Mouse (Mus musculus): Measurements from ENCODE around the gene Wfdc16. TPM values are rescaled to one million over a fixed set of nuclear protein-coding genes. Genes with fewer than 3 reads are reported as not detected.
A peak's percentile ranks its signal among the peaks of the same experiment; 100 is the strongest.

The Wfdc16 gene
- total and polyA plus RNA-seq, 3 experiments: not detected

GRCm38 (mm10) chr2:164600179-164600578, 38.4 kb downstream of the Wfdc16 start:
- DNase-seq: no peak

- DNase-seq: no peak
Measured at GRCm38 (mm10) chr2:164593494-164593893, 45.1 kb downstream of the Wfdc16 start, which contains the start of gene Eppin. Gene Eppin (minus strand): TSS chr2:164593594.

GRCm38 (mm10) chr2:164592014-164592413, 46.6 kb downstream of the Wfdc16 start:
- peak; percentile 33 for DNase-seq

- peak; percentile 34 for DNase-seq
Measured at GRCm38 (mm10) chr2:164585025-164585725, 53.4 kb downstream of the Wfdc16 start, which contains the start of gene Wfdc6a. Gene Wfdc6a (minus strand): TSS chr2:164585447.

Other genes starting within 250 kb of the Wfdc16 start
Only the 30 nearest of the 34 such genes appear.
- 100 to 1,000 TPM; 123 to 151 TPM for gene Sdc4, start 194.9 kb downstream of the Wfdc16 start, total RNA-seq (2021)
- gene Sdc4, start 194.9 kb downstream of the Wfdc16 start, polyA plus RNA-seq (2012; rRNA removed): 23.3 and 23.5 TPM in 2 replicates
- 10 to 100 TPM; 24.5 to 34.0 TPM for gene Sys1, start 181.8 kb downstream of the Wfdc16 start, total RNA-seq (2021)
- gene Sys1, start 181.8 kb downstream of the Wfdc16 start, polyA plus RNA-seq (2012; rRNA removed): 299 and 335 TPM in 2 replicates
- 1 to 10 TPM; 3.9 to 9.6 TPM for gene Gm20458, start 177.8 kb downstream of the Wfdc16 start, total RNA-seq (2021)
- gene Gm20458, start 177.8 kb downstream of the Wfdc16 start, polyA plus RNA-seq (2012; rRNA removed): 9.6 and 18.9 TPM in 2 replicates
- not detected for gene Trp53tg5, start 165.1 kb downstream of the Wfdc16 start, total RNA-seq (2021)
- not detected in 2 replicates for gene Trp53tg5, start 165.1 kb downstream of the Wfdc16 start, polyA plus RNA-seq (2012; rRNA removed)
- 1 to 10 TPM; 5.5 to 7.0 TPM for gene Dbndd2, start 152.7 kb downstream of the Wfdc16 start, total RNA-seq (2021)
- 20.8 and 30.7 TPM in 2 replicates for gene Dbndd2, start 152.7 kb downstream of the Wfdc16 start, polyA plus RNA-seq (2012; rRNA removed)
- gene Pigt, start 141.3 kb downstream of the Wfdc16 start, total RNA-seq (2021): 10 to 100 TPM; 72.7 to 98.8 TPM
- 216 and 218 TPM in 2 replicates for gene Pigt, start 141.3 kb downstream of the Wfdc16 start, polyA plus RNA-seq (2012; rRNA removed)
- gene Wfdc2, start 76.4 kb downstream of the Wfdc16 start, total RNA-seq (2021): not detected
- 0.51 and 0.73 TPM in 2 replicates for gene Wfdc2, start 76.4 kb downstream of the Wfdc16 start, polyA plus RNA-seq (2012; rRNA removed)
- gene Spint3, start 65.3 kb downstream of the Wfdc16 start, total RNA-seq (2021): not detected
- gene Spint3, start 65.3 kb downstream of the Wfdc16 start, polyA plus RNA-seq (2012; rRNA removed): not detected in 2 replicates
- gene Wfdc6a, start 53.3 kb downstream of the Wfdc16 start, total RNA-seq (2021): under 1 TPM in 1 of 2 experiments, not detected in 1; 0.52 TPM
- gene Wfdc6a, start 53.3 kb downstream of the Wfdc16 start, polyA plus RNA-seq (2012; rRNA removed): 0.62 and 1.0 TPM in 2 replicates
- not detected for gene Eppin, start 45.2 kb downstream of the Wfdc16 start, total RNA-seq (2021)
- gene Eppin, start 45.2 kb downstream of the Wfdc16 start, polyA plus RNA-seq (2012; rRNA removed): 0.29 TPM in 1 of 2 replicates, not detected in the other
- gene Wfdc6b, start 25.3 kb downstream of the Wfdc16 start, total RNA-seq (2021): not detected
- gene Wfdc6b, start 25.3 kb downstream of the Wfdc16 start, polyA plus RNA-seq (2012; rRNA removed): not detected in 2 replicates
- gene Wfdc8, start 25.2 kb downstream of the Wfdc16 start, total RNA-seq (2021): not detected
- gene Wfdc8, start 25.2 kb downstream of the Wfdc16 start, polyA plus RNA-seq (2012; rRNA removed): 0.07 and 1.8 TPM in 2 replicates
- gene Wfdc10, start 17.2 kb upstream of the Wfdc16 start, total RNA-seq (2021): not detected
- not detected in 2 replicates for gene Wfdc10, start 17.2 kb upstream of the Wfdc16 start, polyA plus RNA-seq (2012; rRNA removed)
- not detected for gene Wfdc9, start 17.8 kb upstream of the Wfdc16 start, total RNA-seq (2021)
- not detected in 2 replicates for gene Wfdc9, start 17.8 kb upstream of the Wfdc16 start, polyA plus RNA-seq (2012; rRNA removed)
- gene Wfdc11, start 35.3 kb upstream of the Wfdc16 start, total RNA-seq (2021): not detected
- not detected in 2 replicates for gene Wfdc11, start 35.3 kb upstream of the Wfdc16 start, polyA plus RNA-seq (2012; rRNA removed)
- not detected for gene Wfdc13, start 46.3 kb upstream of the Wfdc16 start, total RNA-seq (2021)
- 0.13 TPM in 1 of 2 replicates, not detected in the other for gene Wfdc13, start 46.3 kb upstream of the Wfdc16 start, polyA plus RNA-seq (2012; rRNA removed)
- gene Spint4, start 59.7 kb upstream of the Wfdc16 start, total RNA-seq (2021): not detected
- gene Spint4, start 59.7 kb upstream of the Wfdc16 start, polyA plus RNA-seq (2012; rRNA removed): not detected in 2 replicates
- gene Spint5, start 76.5 kb upstream of the Wfdc16 start, total RNA-seq (2021): not detected
- gene Spint5, start 76.5 kb upstream of the Wfdc16 start, polyA plus RNA-seq (2012; rRNA removed): not detected in 2 replicates
- gene Wfdc3, start 107.1 kb upstream of the Wfdc16 start, total RNA-seq (2021): under 1 TPM; 0.24 to 0.32 TPM
- gene Wfdc3, start 107.1 kb upstream of the Wfdc16 start, polyA plus RNA-seq (2012; rRNA removed): 0.17 and 0.27 TPM in 2 replicates
- gene Dnttip1, start 107.2 kb upstream of the Wfdc16 start, total RNA-seq (2021): 10 to 100 TPM; 34.9 to 41.8 TPM
- 29.7 and 44.4 TPM in 2 replicates for gene Dnttip1, start 107.2 kb upstream of the Wfdc16 start, polyA plus RNA-seq (2012; rRNA removed)
- gene Ube2c, start 131.1 kb upstream of the Wfdc16 start, total RNA-seq (2021): 1 to 10 TPM; 2.5 to 5.2 TPM
- 7.1 and 9.1 TPM in 2 replicates for gene Ube2c, start 131.1 kb upstream of the Wfdc16 start, polyA plus RNA-seq (2012; rRNA removed)
- not detected for gene Tnnc2, start 141.2 kb upstream of the Wfdc16 start, total RNA-seq (2021)
- gene Tnnc2, start 141.2 kb upstream of the Wfdc16 start, polyA plus RNA-seq (2012; rRNA removed): not detected in 2 replicates
- 10 to 100 TPM; 26.5 to 43.1 TPM for gene Snx21, start 147.0 kb upstream of the Wfdc16 start, total RNA-seq (2021)
- gene Snx21, start 147.0 kb upstream of the Wfdc16 start, polyA plus RNA-seq (2012; rRNA removed): 109 and 111 TPM in 2 replicates
- gene Acot8, start 166.1 kb upstream of the Wfdc16 start, total RNA-seq (2021): 10 to 100 TPM; 28.3 to 30.4 TPM
- 59.2 and 64.4 TPM in 2 replicates for gene Acot8, start 166.1 kb upstream of the Wfdc16 start, polyA plus RNA-seq (2012; rRNA removed)
- gene Zswim3, start 166.3 kb upstream of the Wfdc16 start, total RNA-seq (2021): 1 to 10 TPM; 3.5 to 5.7 TPM
- 2.3 and 2.5 TPM in 2 replicates for gene Zswim3, start 166.3 kb upstream of the Wfdc16 start, polyA plus RNA-seq (2012; rRNA removed)
- 10 to 100 TPM; 11.0 to 11.7 TPM for gene Zswim1, start 183.9 kb upstream of the Wfdc16 start, total RNA-seq (2021)
- 19.7 and 21.8 TPM in 2 replicates for gene Zswim1, start 183.9 kb upstream of the Wfdc16 start, polyA plus RNA-seq (2012; rRNA removed)
- not detected for gene Spata25, start 189.7 kb upstream of the Wfdc16 start, total RNA-seq (2021)
- not detected in 2 replicates for gene Spata25, start 189.7 kb upstream of the Wfdc16 start, polyA plus RNA-seq (2012; rRNA removed)
- 100 to 1,000 TPM; 114 to 124 TPM for gene Ctsa, start 194.1 kb upstream of the Wfdc16 start, total RNA-seq (2021)
- gene Ctsa, start 194.1 kb upstream of the Wfdc16 start, polyA plus RNA-seq (2012; rRNA removed): 304 and 353 TPM in 2 replicates
- 1 to 10 TPM; 1.4 to 2.7 TPM for gene Neurl2, start 194.7 kb upstream of the Wfdc16 start, total RNA-seq (2021)
- 5.6 and 6.7 TPM in 2 replicates for gene Neurl2, start 194.7 kb upstream of the Wfdc16 start, polyA plus RNA-seq (2012; rRNA removed)
- gene Pltp, start 218.9 kb upstream of the Wfdc16 start, total RNA-seq (2021): 10 to 100 TPM; 21.1 to 36.6 TPM
- gene Pltp, start 218.9 kb upstream of the Wfdc16 start, polyA plus RNA-seq (2012; rRNA removed): 63.9 and 72.0 TPM in 2 replicates

Measured in adrenal gland, adult 2 months (tissue).